Mouse (Mus musculus) lung, postnatal 14 days (tissue): ENCODE data around the gene Ggcx.

Experiments
- DNase-seq: peaks from one replicate; pipeline ENCODE4 v3.0.0; 2021

Ggcx gene

GRCm38 (mm10) chr6:72388266-72388665, 25.8 kb upstream of the Ggcx start:
- no peak for DNase-seq

DNA sequence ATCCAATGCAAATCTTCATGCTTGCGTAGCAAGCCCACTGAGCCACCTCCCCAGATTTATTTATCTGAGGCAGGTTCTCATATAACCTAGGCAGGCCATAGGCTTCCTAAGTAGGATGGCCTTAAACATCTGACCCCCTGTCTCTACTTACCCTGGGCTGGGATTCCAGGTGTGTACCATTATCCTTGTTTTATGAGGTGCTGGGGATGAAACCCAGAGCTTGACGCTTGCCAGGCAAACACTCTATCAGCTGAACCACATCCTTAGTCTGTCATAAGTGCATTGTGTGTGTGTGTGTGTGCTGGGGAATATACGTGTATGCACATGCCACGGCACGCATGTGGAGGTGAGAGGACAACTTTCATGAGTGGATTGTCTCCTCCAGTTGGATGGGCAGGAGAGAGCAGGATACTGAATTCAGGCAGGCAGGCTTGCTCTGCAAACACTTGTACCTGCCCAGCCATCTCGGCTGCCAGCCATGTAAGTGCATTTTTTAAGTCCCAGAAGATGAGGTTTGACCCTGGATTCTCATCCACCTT, 25.2 kb upstream of the Ggcx start:
- DNase-seq: no peak

GRCm38 (mm10) chr6:72389471-72389940, 24.6 kb upstream of the Ggcx start:
- no peak for DNase-seq

DNA sequence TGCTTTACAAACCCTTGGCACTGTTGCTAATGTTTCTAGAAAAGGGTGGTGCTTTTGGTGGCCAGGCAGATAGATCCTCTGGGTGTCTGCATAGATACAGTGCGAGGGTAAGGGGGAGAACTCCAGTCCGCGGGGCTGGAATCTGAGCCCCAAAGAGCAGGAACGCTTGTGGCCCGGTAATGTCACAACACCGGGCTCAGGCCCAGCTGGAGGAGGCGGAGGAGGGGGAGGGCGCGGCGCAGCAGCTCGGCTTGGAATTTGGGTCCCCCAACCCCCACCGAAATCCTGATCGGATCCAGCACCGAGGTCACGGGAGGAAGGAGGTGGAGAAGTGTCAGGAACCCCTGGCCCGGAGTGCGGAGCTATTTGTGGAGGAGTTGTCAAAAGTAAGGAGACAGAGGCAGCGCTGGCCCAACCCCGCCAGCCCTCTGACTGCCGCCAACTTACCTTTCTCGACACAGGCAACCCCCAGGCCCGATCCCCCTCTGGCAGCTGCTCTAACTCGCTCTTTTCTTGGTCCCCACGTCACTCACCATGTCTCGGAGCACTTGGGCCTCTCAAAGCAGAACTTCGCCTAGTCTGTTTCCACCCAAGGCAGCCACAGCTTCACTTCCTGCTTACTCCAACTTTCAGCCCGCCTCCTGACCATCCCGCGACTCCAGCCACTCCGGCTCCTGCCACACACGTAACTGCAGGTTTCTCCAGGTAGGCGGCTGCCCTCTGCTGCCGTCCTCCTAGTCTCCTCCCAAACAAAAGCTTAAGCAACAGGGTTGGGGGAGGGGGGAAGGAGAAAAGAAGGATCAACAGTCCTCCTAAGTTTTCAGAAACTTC, 24.0 kb upstream of the Ggcx start, which contains the start of gene Vamp8:
Gene Vamp8, minus strand, starts transcription at position 763 of the 831 bp plus-strand sequence.
- peak; percentile 88 for DNase-seq

- peak; percentile 83 for DNase-seq
Observed at GRCm38 (mm10) chr6:72390795-72391521, 23.1 kb upstream of the Ggcx start.

DNA sequence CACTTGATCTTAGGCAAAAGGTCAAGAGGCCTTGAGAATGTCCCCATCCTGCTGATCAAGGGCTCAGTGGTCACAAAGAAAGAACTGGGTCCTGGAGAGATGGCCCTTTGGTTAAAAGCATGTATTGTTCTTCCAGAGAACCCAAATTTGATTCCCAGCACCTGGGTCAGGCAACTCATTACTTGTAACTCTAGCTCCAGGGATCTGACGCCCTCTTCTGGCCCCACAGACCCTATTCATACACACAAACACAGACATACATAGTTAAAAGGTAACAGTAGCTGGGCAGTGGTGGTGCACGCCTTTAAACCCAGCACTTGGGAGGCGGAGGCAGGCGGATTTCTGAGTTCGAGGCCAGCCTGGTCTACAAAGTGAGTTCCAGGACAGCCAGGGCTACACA, 21.8 kb upstream of the Ggcx start:
- DNase-seq: no peak

GRCm38 (mm10) chr6:72396837-72397251, 17.3 kb upstream of the Ggcx start:
- no peak for DNase-seq

DNA sequence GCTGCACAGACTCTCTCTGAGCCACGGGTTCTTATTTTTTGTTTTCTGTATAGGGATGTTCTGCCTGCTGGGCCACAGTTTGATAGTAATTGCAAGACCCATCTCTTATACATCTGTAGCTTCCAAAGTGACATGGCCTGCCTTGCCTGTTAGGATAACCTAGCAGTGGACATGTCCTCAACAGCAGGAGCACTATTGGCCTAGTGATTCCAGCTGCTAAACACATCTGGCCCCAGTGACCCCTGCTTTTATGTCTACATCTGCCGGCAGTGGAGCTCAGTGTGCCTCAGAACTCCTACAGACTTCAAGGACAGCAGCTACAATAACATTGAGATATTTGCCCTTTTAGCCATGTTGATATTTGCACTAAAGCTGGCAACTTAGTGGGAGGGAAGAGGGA, 14.1 kb upstream of the Ggcx start:
- DNase-seq: no peak

DNA sequence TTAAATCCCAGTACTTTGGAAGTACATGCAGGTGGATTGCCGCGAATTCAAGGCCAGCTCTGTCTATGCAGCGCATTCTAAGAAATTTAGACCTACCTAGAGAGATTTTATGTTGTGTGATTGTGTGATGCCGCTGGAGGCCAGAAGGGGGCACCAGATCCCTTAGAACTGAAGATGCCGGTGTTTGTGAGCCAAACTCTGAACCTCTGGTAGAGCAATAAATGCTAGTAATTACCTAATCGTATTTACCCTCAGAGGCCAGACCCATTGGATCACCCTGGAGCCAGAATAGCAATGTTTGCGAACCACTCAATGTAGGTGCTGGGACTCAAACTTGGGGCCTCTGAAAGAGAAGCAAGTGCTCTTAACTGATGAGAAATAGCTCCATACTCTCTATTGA, 12.2 kb upstream of the Ggcx start:
- DNase-seq: peak; percentile 85

- DNase-seq: no peak
Observed at GRCm38 (mm10) chr6:72405356-72405755, 8.8 kb upstream of the Ggcx start.

GRCm38 (mm10) chr6:72407119-72407518, 7.0 kb upstream of the Ggcx start:
- peak; percentile 91 for DNase-seq

- DNase-seq: peak; percentile 86
Observed at GRCm38 (mm10) chr6:72409567-72409966, 4.5 kb upstream of the Ggcx start.

DNA sequence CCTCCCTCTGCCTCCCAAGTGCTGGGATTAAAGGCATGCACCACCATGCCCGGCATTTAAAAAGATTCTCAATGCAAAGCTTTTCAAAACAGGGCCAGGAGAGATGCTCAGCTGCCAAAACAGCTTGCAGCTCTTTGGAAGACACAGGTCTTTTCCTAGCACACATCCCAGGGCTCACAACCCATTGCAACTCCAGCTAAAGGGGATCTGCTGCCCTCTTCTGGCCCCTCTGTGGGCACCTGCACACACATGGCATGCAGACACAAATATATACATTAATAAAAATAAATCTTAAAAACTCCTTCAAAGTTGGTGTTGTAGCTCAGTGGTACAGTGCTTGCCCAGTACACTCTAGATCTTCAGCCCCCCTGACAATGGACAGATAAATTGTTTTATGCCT, 4.1 kb upstream of the Ggcx start:
- DNase-seq: no peak

DNA sequence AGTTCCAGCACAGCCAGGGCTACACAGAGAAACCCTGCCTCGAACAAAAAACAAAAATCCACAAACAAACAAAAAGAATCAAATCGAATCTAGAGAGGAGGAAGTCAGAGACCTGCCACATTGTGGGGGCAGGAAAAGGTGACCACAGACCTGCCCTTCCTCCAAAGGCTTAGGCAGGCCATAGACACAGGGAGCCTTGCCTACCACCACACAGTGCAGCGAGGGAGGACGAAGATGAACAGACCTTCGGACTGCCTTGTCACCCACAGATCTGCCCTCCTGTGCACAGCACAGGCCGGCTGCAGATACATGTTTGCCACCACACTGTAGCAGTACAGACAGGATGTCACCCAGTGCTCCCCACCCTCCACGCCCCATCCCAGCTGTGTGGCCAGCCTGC, 3.6 kb upstream of the Ggcx start:
- DNase-seq: no peak

GRCm38 (mm10) chr6:72415181-72415580, 1.1 kb downstream of the Ggcx start:
- DNase-seq: no peak

- DNase-seq: no peak
Observed at GRCm38 (mm10) chr6:72415964-72416772, 2.1 kb downstream of the Ggcx start.

GRCm38 (mm10) chr6:72418279-72418678, 4.2 kb downstream of the Ggcx start:
- no peak for DNase-seq

- DNase-seq: no peak
Observed at GRCm38 (mm10) chr6:72419806-72420205, 5.7 kb downstream of the Ggcx start.

- no peak for DNase-seq
Observed at GRCm38 (mm10) chr6:72420901-72421300, 6.8 kb downstream of the Ggcx start.

DNA sequence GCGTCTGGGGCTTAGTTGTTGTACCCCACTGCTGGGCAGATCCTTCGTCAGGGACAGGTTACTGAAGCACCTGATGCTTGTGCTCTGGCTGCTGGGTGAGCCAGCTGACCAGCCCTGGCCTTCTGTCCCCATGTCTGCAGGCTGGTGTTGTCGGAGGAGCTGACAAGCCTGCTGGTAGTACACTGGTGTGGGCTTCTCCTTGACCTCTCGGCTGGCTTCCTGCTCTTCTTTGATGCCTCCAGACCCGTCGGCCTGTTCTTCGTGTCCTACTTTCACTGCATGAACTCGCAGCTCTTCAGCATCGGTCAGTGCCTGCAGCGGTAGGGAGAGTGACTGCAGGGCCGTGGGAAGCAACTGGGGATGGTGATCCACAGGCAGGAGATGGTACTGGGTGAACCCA, 11.5 kb downstream of the Ggcx start:
- no peak for DNase-seq

DNA sequence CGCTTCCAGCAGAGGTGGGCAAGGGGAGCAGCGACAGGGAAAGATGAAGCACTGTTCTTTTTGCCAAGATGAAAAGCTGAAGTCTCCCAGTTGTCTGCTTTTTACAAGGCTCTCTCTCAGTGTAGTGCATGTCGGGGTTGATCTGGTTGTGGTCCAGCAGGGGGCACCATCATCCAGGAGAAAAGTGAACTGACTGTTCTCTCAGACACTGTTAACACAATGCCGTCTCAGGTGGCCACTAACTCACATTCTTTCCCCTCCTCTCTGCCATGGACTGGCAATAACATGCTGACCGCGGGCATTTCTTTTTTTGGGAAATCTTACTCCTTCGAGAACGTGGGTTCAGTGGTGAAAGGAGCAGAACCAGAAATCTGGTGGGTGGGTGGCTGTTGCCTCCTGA, 13.9 kb downstream of the Ggcx start:
- DNase-seq: peak; percentile 87

GRCm38 (mm10) chr6:72429061-72429842, 15.1 kb downstream of the Ggcx start:
- DNase-seq: no peak
